Mouse (Mus musculus): ENCODE results near the gene Scnn1a. TPM values are rescaled to one million over a fixed set of nuclear protein-coding genes. Genes with fewer than 3 reads are reported as not detected.
A peak's percentile ranks its signal among the peaks of the same experiment; 100 is the strongest.

The Scnn1a gene
- polyA plus RNA-seq, 1 experiment from 2014 or later, result 8.8 TPM

DNA sequence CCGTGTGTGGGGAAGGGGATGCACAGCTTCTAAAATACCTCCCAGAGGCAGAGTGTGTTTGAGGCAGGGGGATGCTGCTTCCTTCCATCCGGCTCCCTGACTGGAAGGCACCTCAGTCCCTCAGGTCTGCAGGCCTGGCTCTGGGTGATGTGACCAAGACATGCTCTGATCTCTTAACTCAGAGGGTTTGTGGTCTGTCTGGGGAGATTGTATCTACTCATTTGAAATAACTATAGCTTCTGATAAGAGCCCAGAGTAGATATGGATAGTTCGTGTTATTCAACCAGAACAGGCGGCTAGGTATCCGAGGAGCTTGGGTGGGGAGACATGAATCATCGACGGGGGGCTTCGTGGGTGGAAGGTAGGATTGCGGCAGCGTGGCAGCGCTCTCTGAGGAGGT is 32.8 kb downstream of the Scnn1a start:
- Histone ChIP-seq H3K9ac (no peak overlapping the region), H3K9me3 (replicated peaks) (no peaks in the 10 kb centered on the region), H3K4me2 (replicated peaks) (0 out of 2 replicates have a peak overlapping the region, but pooled peaks have one; percentile 10), H3K4me1 (peaks cover 81% of the 10 kb centered on the region), H3K27ac (replicated peaks) (no peak overlapping the region), H3K36me3 (peaks cover 13% of the 10 kb centered on the region), H3K4me3 (replicated peaks) (no peak overlapping the region), H3K27me3 (no peaks in the 10 kb centered on the region)
- 74% methylated on average over 11 of the region's 11 CpGs for WGBS
- no peak for ATAC-seq (ENCODE audit: insufficient number of reproducible peaks, low FRiP score, low TSS enrichment, low read depth)

- H3K27ac ChIP-seq (replicated peaks), result peak overlapping the region; percentile 59
- H3K27me3 ChIP-seq, result no peaks in the 10 kb centered on the region
- no peak overlapping the region for H3K9ac ChIP-seq
- no peaks in the 10 kb centered on the region for H3K9me3 ChIP-seq (replicated peaks)
- peaks cover 77% of the 10 kb centered on the region for H3K4me1 ChIP-seq
- H3K4me3 ChIP-seq (replicated peaks), result no peak overlapping the region
- ATAC-seq (ENCODE audit: insufficient number of reproducible peaks, low FRiP score, low TSS enrichment, low read depth), result no peak
- 75% methylated on average over 4 of the region's 4 CpGs for WGBS
- H3K36me3 ChIP-seq, result peaks cover 17% of the 10 kb centered on the region
- H3K4me2 ChIP-seq (replicated peaks), result 0 out of 2 replicates have a peak overlapping the region, but pooled peaks have one; percentile 1
These were observed 33.2 kb downstream of the Scnn1a start for GRCm38 (mm10) chr6:125353655-125354054.

DNA sequence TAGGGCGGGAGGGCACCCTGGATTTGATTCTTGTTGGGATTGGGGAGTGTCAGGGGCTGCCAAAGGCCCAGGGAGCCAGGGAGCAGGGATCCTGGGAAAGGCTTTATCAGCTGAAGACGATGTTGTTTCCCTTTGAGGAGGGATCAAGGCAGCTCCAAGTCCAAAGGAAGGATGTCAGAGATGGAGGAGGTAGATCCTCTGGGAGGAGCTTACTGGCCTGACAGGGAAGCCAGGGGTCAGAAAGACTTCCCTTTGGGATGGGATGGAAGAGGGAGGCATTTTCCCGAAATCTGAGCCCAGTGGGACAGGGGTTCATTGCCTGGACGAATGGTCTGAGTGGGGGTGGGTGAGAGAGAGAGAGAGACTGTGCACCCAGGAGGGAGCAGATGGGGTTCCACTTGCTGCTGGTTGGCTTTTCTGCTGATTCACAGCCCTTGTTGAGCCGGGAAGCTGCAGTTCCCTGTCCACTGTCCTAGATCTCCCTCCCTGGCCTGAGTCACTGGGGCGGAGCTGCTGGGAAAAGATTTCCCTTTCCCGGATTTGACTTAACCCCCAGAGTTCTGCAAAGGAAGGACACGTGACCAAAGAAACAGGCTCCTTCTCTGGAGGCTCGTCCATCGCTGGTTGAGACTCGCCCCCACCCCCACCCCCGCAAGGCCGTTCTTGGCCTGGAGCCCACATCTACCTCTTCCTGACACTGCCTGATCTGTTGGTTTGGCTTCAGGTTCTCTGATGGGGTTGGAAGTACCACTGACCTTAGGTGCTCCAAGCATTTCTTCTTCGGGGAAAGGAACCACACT is 34.1 kb downstream of the Scnn1a start:
- Histone ChIP-seq H3K4me3 (replicated peaks) (0 out of 2 replicates have a peak overlapping the region, but pooled peaks have one; percentile 9), H3K27me3 (no peaks in the 10 kb centered on the region), H3K36me3 (peaks cover 26% of the 10 kb centered on the region), H3K4me2 (replicated peaks) (peak overlapping the region; percentile 35), H3K27ac (replicated peaks) (peak overlapping the region; percentile 59), H3K4me1 (peaks cover 69% of the 10 kb centered on the region), H3K9ac (0 out of 2 replicates have a peak overlapping the region, but pooled peaks have one; percentile 6), H3K9me3 (replicated peaks) (no peaks in the 10 kb centered on the region)
- 16% methylated on average over 14 of the region's 14 CpGs for WGBS
- no peak for ATAC-seq (ENCODE audit: insufficient number of reproducible peaks, low FRiP score, low TSS enrichment, low read depth)

- H3K4me3 ChIP-seq (replicated peaks), result 0 out of 2 replicates have a peak overlapping the region, but pooled peaks have one; percentile 9
- WGBS, result 6% methylated on average over 10 of the region's 10 CpGs
- no peak for ATAC-seq (ENCODE audit: insufficient number of reproducible peaks, low FRiP score, low TSS enrichment, low read depth)
These were observed 34.8 kb downstream of the Scnn1a start for GRCm38 (mm10) chr6:125355197-125355741.

DNA sequence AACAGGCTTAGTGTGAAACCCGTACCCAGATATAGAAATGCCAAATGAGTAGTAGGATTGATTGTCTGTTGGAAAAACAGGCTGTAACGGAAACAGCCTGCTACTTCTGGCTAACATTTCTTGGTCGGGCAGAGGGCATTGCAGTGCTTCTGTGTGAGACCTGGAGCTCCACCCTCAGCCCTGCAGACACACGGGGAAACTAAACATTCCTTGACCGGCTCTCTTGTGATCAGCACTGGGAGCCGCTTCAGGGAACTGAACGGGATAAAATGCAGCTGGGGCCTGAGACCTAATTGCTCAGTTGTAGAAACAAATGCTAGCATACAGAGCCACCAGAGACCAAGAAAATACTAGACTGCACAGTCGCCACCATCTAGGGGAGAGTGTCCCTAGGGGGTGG is 35.8 kb downstream of the Scnn1a start:
- Histone ChIP-seq H3K4me1 (peaks cover 62% of the 10 kb centered on the region), H3K36me3 (peaks cover 43% of the 10 kb centered on the region), H3K27ac (replicated peaks) (no peak overlapping the region), H3K4me3 (replicated peaks) (no peak overlapping the region), H3K4me2 (replicated peaks) (no peak overlapping the region), H3K9me3 (replicated peaks) (no peaks in the 10 kb centered on the region), H3K9ac (no peak overlapping the region), H3K27me3 (no peaks in the 10 kb centered on the region)
- 30% methylated on average over 8 of the region's 8 CpGs for WGBS
- no peak for ATAC-seq (ENCODE audit: insufficient number of reproducible peaks, low FRiP score, low TSS enrichment, low read depth)

More at GRCm38 (mm10) chr6:125355197-125355741, 34.8 kb downstream of the Scnn1a start:
- Histone ChIP-seq H3K4me1 (peaks cover 69% of the 10 kb centered on the region), H3K9me3 (replicated peaks) (no peaks in the 10 kb centered on the region), H3K4me2 (replicated peaks) (peak overlapping the region; percentile 35), H3K27me3 (no peaks in the 10 kb centered on the region), H3K36me3 (peaks cover 33% of the 10 kb centered on the region), H3K9ac (no peak overlapping the region), H3K27ac (replicated peaks) (peak overlapping the region; percentile 59)

DNA sequence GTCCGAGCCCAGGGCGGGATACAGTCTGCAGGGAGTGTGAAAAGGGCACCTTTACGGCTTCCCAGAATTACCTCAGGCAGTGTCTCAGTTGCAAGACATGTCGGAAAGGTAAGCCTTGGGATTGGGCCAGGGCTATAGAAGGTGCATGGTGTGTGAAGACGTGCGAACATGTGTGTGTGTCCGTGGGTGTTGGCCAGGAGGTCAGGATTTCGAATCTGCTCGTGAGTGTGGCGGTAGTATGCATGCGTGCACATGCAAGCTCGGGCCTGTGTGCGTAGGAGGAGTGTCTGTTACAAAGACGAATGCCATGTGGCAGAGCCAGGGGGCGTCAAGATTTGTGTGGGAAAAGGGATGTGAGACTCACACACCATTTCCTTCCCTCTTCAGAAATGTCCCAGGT is 36.9 kb downstream of the Scnn1a start:
- no peak overlapping the region for H3K4me3 ChIP-seq (replicated peaks)
- no peak for ATAC-seq (ENCODE audit: insufficient number of reproducible peaks, low FRiP score, low TSS enrichment, low read depth)
- 74% methylated on average over 15 of the region's 15 CpGs for WGBS
- no peaks in the 10 kb centered on the region for H3K27me3 ChIP-seq
- H3K36me3 ChIP-seq, result peaks cover 52% of the 10 kb centered on the region
- no peak overlapping the region for H3K9ac ChIP-seq
- no peak overlapping the region for H3K4me2 ChIP-seq (replicated peaks)
- peaks cover 57% of the 10 kb centered on the region for H3K4me1 ChIP-seq
- H3K27ac ChIP-seq (replicated peaks), result no peak overlapping the region
- no peaks in the 10 kb centered on the region for H3K9me3 ChIP-seq (replicated peaks)

- H3K9me3 ChIP-seq (replicated peaks), result no peaks in the 10 kb centered on the region
- H3K4me2 ChIP-seq (replicated peaks), result no peak overlapping the region
- peaks cover 58% of the 10 kb centered on the region for H3K36me3 ChIP-seq
- no peak overlapping the region for H3K27ac ChIP-seq (replicated peaks)
- no peak overlapping the region for H3K9ac ChIP-seq
- no peak overlapping the region for H3K4me3 ChIP-seq (replicated peaks)
- WGBS, result 51% methylated on average over 9 of the region's 9 CpGs
- peaks cover 50% of the 10 kb centered on the region for H3K4me1 ChIP-seq
- ATAC-seq (ENCODE audit: insufficient number of reproducible peaks, low FRiP score, low TSS enrichment, low read depth), result no peak
- H3K27me3 ChIP-seq, result no peaks in the 10 kb centered on the region
These were observed 39.5 kb downstream of the Scnn1a start for GRCm38 (mm10) chr6:125359999-125360398.

DNA sequence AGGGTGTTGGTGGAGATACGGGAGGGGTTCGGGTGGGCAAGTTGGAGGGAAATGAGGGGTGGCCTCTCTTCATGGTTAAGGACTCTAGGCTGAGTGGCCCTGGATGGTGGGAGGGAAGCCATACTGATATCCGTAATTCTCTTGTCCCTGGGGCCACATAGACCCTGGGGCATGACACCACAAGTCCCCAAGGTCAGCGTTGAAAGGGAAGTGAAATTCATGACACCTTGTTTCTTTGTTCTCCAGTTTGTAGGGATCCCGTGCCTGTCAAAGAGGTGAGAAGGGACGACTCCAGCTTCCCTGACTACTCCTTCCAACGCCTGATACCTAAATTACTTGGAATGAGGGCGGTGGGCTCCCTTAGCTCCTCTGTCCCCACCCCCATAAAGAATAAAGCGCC is 40.4 kb downstream of the Scnn1a start:
- WGBS, result 63% methylated on average over 9 of the region's 9 CpGs
- no peak for ATAC-seq (ENCODE audit: insufficient number of reproducible peaks, low FRiP score, low TSS enrichment, low read depth)

GRCm38 (mm10) chr6:125361467-125362291 is 41.2 kb downstream of the Scnn1a start:
- Histone ChIP-seq H3K9ac (no peak overlapping the region), H3K4me2 (replicated peaks) (no peak overlapping the region), H3K27ac (replicated peaks) (no peak overlapping the region), H3K4me1 (peaks cover 35% of the 10 kb centered on the region), H3K4me3 (replicated peaks) (no peak overlapping the region), H3K36me3 (peaks cover 58% of the 10 kb centered on the region), H3K27me3 (no peaks in the 10 kb centered on the region), H3K9me3 (replicated peaks) (no peaks in the 10 kb centered on the region)
- WGBS, result 38% methylated on average over 38 of the region's 38 CpGs
- no peak for ATAC-seq (ENCODE audit: insufficient number of reproducible peaks, low FRiP score, low TSS enrichment, low read depth)

More for the DNA sequence above, 40.4 kb downstream of the Scnn1a start:
- Histone ChIP-seq H3K4me1 (peaks cover 41% of the 10 kb centered on the region), H3K4me2 (replicated peaks) (no peak overlapping the region), H3K9me3 (replicated peaks) (no peaks in the 10 kb centered on the region), H3K4me3 (replicated peaks) (no peak overlapping the region), H3K9ac (no peak overlapping the region), H3K36me3 (peaks cover 58% of the 10 kb centered on the region), H3K27me3 (no peaks in the 10 kb centered on the region), H3K27ac (replicated peaks) (no peak overlapping the region)

GRCm38 (mm10) chr6:125363021-125363420 is 42.6 kb downstream of the Scnn1a start:
- Histone ChIP-seq H3K36me3 (peaks cover 48% of the 10 kb centered on the region), H3K9me3 (replicated peaks) (no peaks in the 10 kb centered on the region), H3K4me1 (peaks cover 32% of the 10 kb centered on the region), H3K9ac (no peak overlapping the region), H3K4me2 (replicated peaks) (0 out of 2 replicates have a peak overlapping the region, but pooled peaks have one; percentile 10), H3K27ac (replicated peaks) (no peak overlapping the region), H3K27me3 (no peaks in the 10 kb centered on the region), H3K4me3 (replicated peaks) (no peak overlapping the region)
- no peak for ATAC-seq (ENCODE audit: insufficient number of reproducible peaks, low FRiP score, low TSS enrichment, low read depth)
- 28% methylated on average over 15 of the region's 15 CpGs for WGBS

Measured in embryonic facial prominence, embryonic 15.5 days (tissue).